Mouse (Mus musculus): ENCODE measurements around the gene Rab6a.

GRCm38 (mm10) chr7:100683241-100683640, 76.0 kb downstream of the Rab6a start:
- no peak for TF ChIP-seq CTCF (IDR thresholded peaks at IDR 0.05; ENCODE audit: low read depth)
- TF ChIP-seq EP300 (IDR thresholded peaks at IDR 0.05; ENCODE audit: low read depth), result no peak
